Mouse (Mus musculus) frontal cortex, adult (tissue): ENCODE results near the gene Plekhg3.

Experiments used
- ATAC-seq: cut with Nextera tagmentation; 2 replicates; pipeline ENCODE4 v1.9.2; 2017; ENCODE audit warnings: mild to moderate bottlenecking, moderate library complexity, mixed read lengths; ENCODE audit not compliant: low TSS enrichment

The Plekhg3 gene

GRCm38 (mm10) chr12:76552321-76552720 is 21.6 kb downstream of the Plekhg3 start:
- ATAC-seq, result no peak

- ATAC-seq, result no peak
Measured at GRCm38 (mm10) chr12:76552958-76553357, 22.3 kb downstream of the Plekhg3 start.

- ATAC-seq, result no peak
Measured at GRCm38 (mm10) chr12:76553917-76554316, 23.2 kb downstream of the Plekhg3 start.

GRCm38 (mm10) chr12:76554392-76554791 is 23.7 kb downstream of the Plekhg3 start:
- ATAC-seq, result no peak

GRCm38 (mm10) chr12:76554871-76555386 is 24.2 kb downstream of the Plekhg3 start:
- no peak for ATAC-seq

GRCm38 (mm10) chr12:76556187-76556586 is 25.5 kb downstream of the Plekhg3 start:
- no peak for ATAC-seq

GRCm38 (mm10) chr12:76556745-76557389 is 26.2 kb downstream of the Plekhg3 start:
- no peak for ATAC-seq

GRCm38 (mm10) chr12:76558206-76558605 is 27.5 kb downstream of the Plekhg3 start:
- ATAC-seq, result no peak

- no peak for ATAC-seq
Measured at GRCm38 (mm10) chr12:76562196-76562595, 31.5 kb downstream of the Plekhg3 start.

- peak; percentile 38; the same call in 1 of the 2 replicates for ATAC-seq
Measured at GRCm38 (mm10) chr12:76566284-76566683, 35.6 kb downstream of the Plekhg3 start.

GRCm38 (mm10) chr12:76570221-76570940 is 39.7 kb downstream of the Plekhg3 start:
- ATAC-seq, result no peak

- ATAC-seq, result no peak
Measured at GRCm38 (mm10) chr12:76571266-76571665, 40.6 kb downstream of the Plekhg3 start.

GRCm38 (mm10) chr12:76572261-76573251 is 41.9 kb downstream of the Plekhg3 start:
- no peak for ATAC-seq

GRCm38 (mm10) chr12:76573381-76573780 is 42.7 kb downstream of the Plekhg3 start:
- ATAC-seq, result no peak

GRCm38 (mm10) chr12:76574815-76575214 is 44.1 kb downstream of the Plekhg3 start:
- ATAC-seq, result no peak

- ATAC-seq, result no peak
Measured at GRCm38 (mm10) chr12:76576061-76576460, 45.4 kb downstream of the Plekhg3 start.

- no peak for ATAC-seq
Measured at GRCm38 (mm10) chr12:76576806-76577205, 46.1 kb downstream of the Plekhg3 start.

GRCm38 (mm10) chr12:76577858-76578257 is 47.2 kb downstream of the Plekhg3 start:
- ATAC-seq, result no peak

GRCm38 (mm10) chr12:76578465-76578864 is 47.8 kb downstream of the Plekhg3 start:
- ATAC-seq, result no peak

GRCm38 (mm10) chr12:76579806-76580205 is 49.1 kb downstream of the Plekhg3 start:
- no peak for ATAC-seq

GRCm38 (mm10) chr12:76582139-76582538 is 51.4 kb downstream of the Plekhg3 start:
- no peak for ATAC-seq

- ATAC-seq, result peak; percentile 24; the same call in 1 of the 2 replicates
Measured at GRCm38 (mm10) chr12:76582841-76583240, 52.1 kb downstream of the Plekhg3 start.
